Mouse (Mus musculus): ENCODE data around the gene Ugt1a10. TPM values are rescaled to one million over a fixed set of nuclear protein-coding genes. Genes with fewer than 3 reads are reported as not detected.
"Not testable (repeated sequence)": the region's sequence is repeated elsewhere in the genome, so short reads cannot be mapped to it uniquely, and the experiment has no call there.

Ugt1a10 gene
- polyA plus RNA-seq, 1 experiment from 2014 or later: not detected

DNA sequence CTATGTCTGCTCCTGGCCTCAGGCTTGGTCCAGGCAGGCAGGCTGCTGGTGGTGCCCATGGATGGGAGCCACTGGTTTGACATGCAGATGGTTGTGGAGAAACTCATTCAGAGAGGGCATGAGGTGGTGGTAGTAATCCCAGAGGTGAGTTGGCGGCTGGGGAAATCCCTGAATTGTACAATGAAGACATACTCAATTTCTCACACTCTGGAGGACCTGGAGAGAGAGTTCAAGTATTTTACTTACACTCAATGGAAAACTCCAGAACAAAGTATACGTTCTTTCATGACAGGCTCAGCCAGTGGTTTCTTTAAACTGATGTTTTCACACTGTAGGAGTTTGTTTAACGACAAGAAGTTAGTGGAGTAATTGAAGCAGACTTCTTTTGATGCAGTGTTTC lies 29.9 kb upstream of the Ugt1a10 start:
- not testable (repeated sequence) for H3K27ac ChIP-seq (ENCODE audit: low read length); H3K4me2 ChIP-seq (ENCODE audit: low read length); H3K9me3 ChIP-seq (replicated peaks; ENCODE audit: control insufficient read depth, low read length, poor library complexity, severe bottlenecking); H3K4me1 ChIP-seq (ENCODE audit: control insufficient read depth, insufficient read depth, low read length); ATAC-seq; H3K4me3 ChIP-seq (ENCODE audit: low read depth, low read length); H3K9ac ChIP-seq (ENCODE audit: low read depth, low read length); H3K36me3 ChIP-seq (ENCODE audit: control insufficient read depth, insufficient read depth, low read length); H3K27me3 ChIP-seq (ENCODE audit: control insufficient read depth, insufficient read depth, low read depth, low read length)
- 78% methylated on average over 3 of the region's 3 CpGs for WGBS

DNA sequence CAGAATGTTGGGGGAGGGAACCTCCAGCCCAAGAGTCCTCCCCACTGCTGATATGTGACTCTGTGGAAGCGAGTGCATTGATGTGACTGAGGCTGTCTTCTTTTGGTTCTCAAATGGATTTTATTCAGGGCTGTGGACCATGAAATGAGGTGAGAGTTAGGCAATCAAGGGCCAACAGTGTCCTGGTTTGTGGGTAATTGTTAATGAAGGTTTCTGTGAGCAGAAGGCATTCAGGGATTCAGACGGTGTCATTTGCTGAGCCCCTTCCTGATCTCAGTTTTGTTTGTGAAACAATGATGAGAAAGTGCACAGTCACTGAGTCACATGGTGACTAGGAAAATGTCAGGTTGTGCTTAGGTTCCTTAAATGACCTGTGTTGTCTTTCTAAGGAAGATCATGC lies 12.1 kb upstream of the Ugt1a10 start:
- H3K4me3 ChIP-seq (ENCODE audit: low read depth, low read length); H3K9me3 ChIP-seq (replicated peaks; ENCODE audit: control insufficient read depth, low read length, poor library complexity, severe bottlenecking); H3K9ac ChIP-seq (ENCODE audit: low read depth, low read length); H3K4me2 ChIP-seq (ENCODE audit: low read length); H3K4me1 ChIP-seq (ENCODE audit: control insufficient read depth, insufficient read depth, low read length); H3K36me3 ChIP-seq (ENCODE audit: control insufficient read depth, insufficient read depth, low read length); H3K27ac ChIP-seq (ENCODE audit: low read length); ATAC-seq; H3K27me3 ChIP-seq (ENCODE audit: control insufficient read depth, insufficient read depth, low read depth, low read length): not testable (repeated sequence)
- 31% methylated on average over 1 of the region's 2 CpGs for WGBS

DNA sequence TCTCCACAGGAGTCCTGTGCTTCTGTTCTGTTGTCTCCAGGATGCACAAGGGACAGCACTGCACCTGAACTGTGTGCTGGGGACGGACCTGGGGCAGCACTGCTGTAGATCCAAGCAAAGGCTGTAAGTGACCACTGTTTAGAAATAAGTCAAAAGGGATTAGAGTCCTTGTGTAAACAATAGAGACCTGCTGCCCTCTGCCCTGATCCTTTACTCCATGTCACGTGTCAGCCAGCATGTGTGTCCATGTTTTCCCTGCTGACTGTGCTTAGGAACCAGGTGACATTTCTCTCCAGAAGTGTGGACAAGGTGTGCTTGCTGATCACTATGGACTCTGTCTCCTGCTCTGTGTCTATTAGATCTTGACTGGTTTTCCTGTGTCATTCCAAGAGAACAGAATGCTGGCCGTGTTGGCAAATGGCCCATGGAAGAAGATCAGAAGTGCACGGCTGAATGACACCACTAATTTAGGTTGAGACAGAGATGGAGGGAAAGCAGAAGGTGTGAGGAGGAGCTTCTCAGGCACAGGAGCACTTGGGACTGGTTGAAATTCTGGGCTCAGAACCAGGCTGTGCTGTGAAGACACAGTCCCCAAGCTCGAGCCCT lies 10.3 kb upstream of the Ugt1a10 start:
- not testable (repeated sequence) for H3K4me3 ChIP-seq (ENCODE audit: low read depth, low read length); ATAC-seq; H3K27me3 ChIP-seq (ENCODE audit: control insufficient read depth, insufficient read depth, low read depth, low read length); H3K27ac ChIP-seq (ENCODE audit: low read length); H3K4me1 ChIP-seq (ENCODE audit: control insufficient read depth, insufficient read depth, low read length); H3K36me3 ChIP-seq (ENCODE audit: control insufficient read depth, insufficient read depth, low read length); H3K9ac ChIP-seq (ENCODE audit: low read depth, low read length); H3K4me2 ChIP-seq (ENCODE audit: low read length); H3K9me3 ChIP-seq (replicated peaks; ENCODE audit: control insufficient read depth, low read length, poor library complexity, severe bottlenecking)
- 81% methylated on average over 3 of the region's 5 CpGs for WGBS

DNA sequence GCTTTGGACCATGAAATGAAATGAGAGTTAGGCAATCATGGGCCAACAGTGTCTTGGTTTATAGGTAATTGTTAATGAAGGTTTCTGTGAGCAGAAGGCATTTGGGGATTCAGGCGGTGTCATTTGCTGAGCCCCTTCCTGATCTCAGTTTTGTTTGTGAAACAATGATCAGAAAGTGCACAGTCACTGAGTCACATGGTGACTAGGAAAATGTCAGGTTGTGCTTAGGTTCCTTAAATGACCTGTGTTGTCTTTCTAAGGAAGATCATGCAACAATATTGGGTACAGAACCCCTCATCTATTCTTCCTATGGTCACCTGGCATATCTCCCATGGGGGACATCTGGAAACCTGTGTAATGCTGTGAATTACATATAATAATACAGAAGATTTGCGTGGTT lies 7.8 kb upstream of the Ugt1a10 start:
- H3K9ac ChIP-seq (ENCODE audit: low read depth, low read length); H3K27ac ChIP-seq (ENCODE audit: low read length); H3K4me1 ChIP-seq (ENCODE audit: control insufficient read depth, insufficient read depth, low read length); H3K27me3 ChIP-seq (ENCODE audit: control insufficient read depth, insufficient read depth, low read depth, low read length); H3K9me3 ChIP-seq (replicated peaks; ENCODE audit: control insufficient read depth, low read length, poor library complexity, severe bottlenecking); H3K4me2 ChIP-seq (ENCODE audit: low read length); H3K36me3 ChIP-seq (ENCODE audit: control insufficient read depth, insufficient read depth, low read length); H3K4me3 ChIP-seq (ENCODE audit: low read depth, low read length); ATAC-seq: not testable (repeated sequence)
- WGBS: 95% methylated on average over 2 of the region's 2 CpGs

DNA sequence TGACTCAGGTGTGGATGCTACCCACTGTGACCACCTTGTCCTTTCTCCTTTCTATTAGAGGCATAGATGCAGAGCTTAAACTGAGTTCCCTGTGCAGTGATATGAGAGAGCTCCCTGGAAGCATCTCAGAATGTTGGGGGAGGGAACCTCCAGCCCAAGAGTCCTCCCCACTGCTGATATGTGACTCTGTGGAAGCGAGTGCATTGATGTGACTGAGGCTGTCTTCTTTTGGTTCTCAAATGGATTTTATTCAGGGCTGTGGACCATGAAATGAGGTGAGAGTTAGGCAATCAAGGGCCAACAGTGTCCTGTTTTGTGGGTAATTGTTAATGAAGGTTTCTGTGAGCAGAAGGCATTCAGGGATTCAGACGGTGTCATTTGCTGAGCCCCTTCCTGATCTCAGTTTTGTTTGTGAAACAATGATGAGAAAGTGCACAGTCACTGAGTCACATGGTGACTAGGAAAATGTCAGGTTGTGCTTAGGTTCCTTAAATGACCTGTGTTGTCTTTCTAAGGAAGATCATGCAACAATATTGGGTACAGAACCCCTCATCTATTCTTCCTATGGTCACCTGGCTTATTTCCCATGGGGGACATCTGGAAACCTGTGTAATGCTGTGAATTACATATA lies 11.4 kb downstream of the Ugt1a10 start:
- not testable (repeated sequence) for H3K27me3 ChIP-seq (ENCODE audit: control insufficient read depth, insufficient read depth, low read depth, low read length); H3K27ac ChIP-seq (ENCODE audit: low read length); H3K4me3 ChIP-seq (ENCODE audit: low read depth, low read length); ATAC-seq; H3K9ac ChIP-seq (ENCODE audit: low read depth, low read length); H3K4me1 ChIP-seq (ENCODE audit: control insufficient read depth, insufficient read depth, low read length); H3K4me2 ChIP-seq (ENCODE audit: low read length); H3K9me3 ChIP-seq (replicated peaks; ENCODE audit: control insufficient read depth, low read length, poor library complexity, severe bottlenecking); H3K36me3 ChIP-seq (ENCODE audit: control insufficient read depth, insufficient read depth, low read length)
- 63% methylated on average over 1 of the region's 2 CpGs for WGBS

DNA sequence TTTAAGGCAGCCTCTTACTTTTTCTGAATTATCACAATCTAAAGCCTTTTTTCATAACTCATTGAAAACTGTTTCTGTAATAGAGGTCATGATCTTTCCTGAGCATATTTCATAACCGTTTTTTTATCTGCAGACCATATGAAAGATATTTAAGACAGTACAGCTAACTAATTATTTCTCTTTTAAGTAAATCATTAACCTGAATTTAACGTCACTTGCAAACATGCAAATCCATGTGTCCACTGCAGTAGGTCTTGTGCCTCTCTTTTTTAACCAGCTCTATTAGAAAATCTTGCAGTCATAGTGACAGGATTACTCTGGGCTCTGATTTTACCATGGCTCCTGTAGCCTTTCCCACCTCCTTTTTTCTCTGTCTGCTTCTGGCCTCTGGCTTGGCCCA lies 15.3 kb downstream of the Ugt1a10 start, which contains the start of gene Ugt1a9:
TSS of gene Ugt1a9 (plus strand) at position 306 of the 400 bp plus-strand sequence.
- WGBS: 84% methylated on average over 2 of the region's 2 CpGs
- Histone ChIP-seq H3K4me2 (ENCODE audit: low read length) (no peak within 1 kb of the TSS), H3K4me3 (ENCODE audit: low read depth, low read length) (no peak within 1 kb of the TSS), H3K27me3 (ENCODE audit: control insufficient read depth, insufficient read depth, low read depth, low read length) (no peaks in the 10 kb centered on the region), H3K9me3 (replicated peaks; ENCODE audit: control insufficient read depth, low read length, poor library complexity, severe bottlenecking) (no peaks in the 10 kb centered on the region), H3K36me3 (ENCODE audit: control insufficient read depth, insufficient read depth, low read length) (no peaks in the 10 kb centered on the region), H3K27ac (ENCODE audit: low read length) (no peak within 1 kb of the TSS), H3K9ac (ENCODE audit: low read depth, low read length) (no peak within 1 kb of the TSS), H3K4me1 (ENCODE audit: control insufficient read depth, insufficient read depth, low read length) (no peaks in the 10 kb centered on the region)
- ATAC-seq: no peak

DNA sequence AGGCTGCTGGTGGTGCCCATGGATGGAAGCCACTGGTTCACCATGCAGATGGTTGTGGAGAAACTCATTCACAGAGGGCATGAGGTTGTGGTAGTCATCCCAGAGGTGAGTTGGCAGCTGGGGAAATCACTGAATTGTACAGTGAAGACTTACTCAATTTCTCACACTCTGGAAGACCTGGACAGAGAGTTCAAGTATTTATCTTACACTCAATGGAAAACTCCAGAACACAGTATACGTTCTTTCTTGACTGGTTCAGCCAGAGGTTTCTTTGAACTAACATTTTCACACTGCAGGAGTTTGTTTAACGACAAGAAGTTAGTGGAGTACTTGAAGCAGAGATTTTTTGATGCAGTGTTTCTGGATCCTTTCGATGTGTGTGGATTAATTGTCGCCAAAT lies 15.7 kb downstream of the Ugt1a10 start:
- WGBS: 86% methylated on average over 4 of the region's 4 CpGs
- no peak overlapping the region for H3K4me3 ChIP-seq (ENCODE audit: low read depth, low read length)
- no peak for ATAC-seq
- H3K9me3 ChIP-seq (replicated peaks; ENCODE audit: control insufficient read depth, low read length, poor library complexity, severe bottlenecking): no peaks in the 10 kb centered on the region
- no peaks in the 10 kb centered on the region for H3K36me3 ChIP-seq (ENCODE audit: control insufficient read depth, insufficient read depth, low read length)
- H3K27ac ChIP-seq (ENCODE audit: low read length): no peak overlapping the region
- no peaks in the 10 kb centered on the region for H3K4me1 ChIP-seq (ENCODE audit: control insufficient read depth, insufficient read depth, low read length)
- H3K4me2 ChIP-seq (ENCODE audit: low read length): no peak overlapping the region
- H3K9ac ChIP-seq (ENCODE audit: low read depth, low read length): no peak overlapping the region
- H3K27me3 ChIP-seq (ENCODE audit: control insufficient read depth, insufficient read depth, low read depth, low read length): no peaks in the 10 kb centered on the region

DNA sequence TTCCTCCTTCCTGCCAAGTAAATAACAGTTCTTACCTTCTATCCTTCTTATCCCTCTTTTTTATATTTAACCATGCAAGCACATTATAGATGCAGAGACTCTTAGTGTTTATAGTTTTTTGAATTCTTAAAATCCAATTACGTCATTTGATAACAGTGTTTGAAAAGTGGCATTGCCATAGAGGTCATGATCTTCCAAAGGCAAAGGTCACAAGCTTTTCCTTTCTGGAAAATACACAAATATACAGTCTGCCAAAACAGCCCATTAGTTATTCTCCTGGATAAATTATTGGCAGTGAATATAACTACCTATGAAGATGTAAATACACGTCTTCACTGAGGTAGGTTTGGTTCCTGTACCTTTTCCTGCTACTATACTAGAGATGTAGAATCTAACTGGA lies 19.3 kb downstream of the Ugt1a10 start:
- H3K4me3 ChIP-seq (ENCODE audit: low read depth, low read length): no peak overlapping the region
- no peak overlapping the region for H3K9ac ChIP-seq (ENCODE audit: low read depth, low read length)
- H3K9me3 ChIP-seq (replicated peaks; ENCODE audit: control insufficient read depth, low read length, poor library complexity, severe bottlenecking): no peaks in the 10 kb centered on the region
- H3K4me2 ChIP-seq (ENCODE audit: low read length): no peak overlapping the region
- no peak overlapping the region for H3K27ac ChIP-seq (ENCODE audit: low read length)
- WGBS: 85% methylated on average over 2 of the region's 2 CpGs
- H3K27me3 ChIP-seq (ENCODE audit: control insufficient read depth, insufficient read depth, low read depth, low read length): no peaks in the 10 kb centered on the region
- no peaks in the 10 kb centered on the region for H3K36me3 ChIP-seq (ENCODE audit: control insufficient read depth, insufficient read depth, low read length)
- no peaks in the 10 kb centered on the region for H3K4me1 ChIP-seq (ENCODE audit: control insufficient read depth, insufficient read depth, low read length)
- no peak for ATAC-seq

DNA sequence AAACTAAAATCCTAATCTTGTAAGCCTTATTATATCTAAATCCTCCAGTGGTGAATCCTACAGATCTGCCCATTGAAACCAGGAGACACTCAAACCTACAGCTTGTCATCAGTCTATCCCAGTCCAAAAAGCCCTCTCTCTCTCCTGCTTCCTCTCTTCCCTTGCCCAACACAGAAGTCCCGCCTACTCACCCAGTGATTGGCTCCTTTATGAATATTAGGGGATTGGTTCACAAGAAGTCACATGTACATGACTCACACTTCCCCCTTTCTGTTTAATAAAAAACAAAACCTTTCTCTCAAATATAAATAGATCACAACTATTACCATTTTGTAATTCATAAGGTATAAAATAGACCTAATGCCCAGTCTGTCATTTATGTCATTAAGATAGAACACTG lies 21.9 kb downstream of the Ugt1a10 start:
- 100% methylated on average over 1 of the region's 1 CpGs for WGBS
- no peak for ATAC-seq
- no peak overlapping the region for H3K27ac ChIP-seq (ENCODE audit: low read length)
- H3K4me2 ChIP-seq (ENCODE audit: low read length): no peak overlapping the region
- H3K27me3 ChIP-seq (ENCODE audit: control insufficient read depth, insufficient read depth, low read depth, low read length): no peaks in the 10 kb centered on the region
- no peak overlapping the region for H3K9ac ChIP-seq (ENCODE audit: low read depth, low read length)
- no peaks in the 10 kb centered on the region for H3K4me1 ChIP-seq (ENCODE audit: control insufficient read depth, insufficient read depth, low read length)
- no peaks in the 10 kb centered on the region for H3K9me3 ChIP-seq (replicated peaks; ENCODE audit: control insufficient read depth, low read length, poor library complexity, severe bottlenecking)
- H3K4me3 ChIP-seq (ENCODE audit: low read depth, low read length): no peak overlapping the region
- H3K36me3 ChIP-seq (ENCODE audit: control insufficient read depth, insufficient read depth, low read length): no peaks in the 10 kb centered on the region
